Mouse (Mus musculus) liver, embryonic 14.5 days (tissue): ENCODE measurements around the gene Rassf4.

Source experiments
- CTCF ChIP-seq: IDR thresholded peaks from 2 replicates; pipeline ENCODE4 v1.5.1; 2016; ENCODE audit warnings: antibody characterized with exemption, low read depth, control low read depth
- EP300 ChIP-seq: IDR thresholded peaks from 2 replicates; pipeline ENCODE4 v1.6.1; 2016; ENCODE audit warnings: antibody characterized with exemption, low read depth

- no peak for TF ChIP-seq CTCF
- TF ChIP-seq EP300 = no peak
These were observed 45.1 kb downstream of the Rassf4 start, which contains the start of gene Zfp422 for GRCm38 (mm10) chr6:116628539-116629171.
